Mouse (Mus musculus): ENCODE measurements around the gene Pdia4. TPM values are rescaled to one million over a fixed set of nuclear protein-coding genes. Genes with fewer than 3 reads are reported as not detected.

Gene Pdia4
- polyA plus RNA-seq, 1 experiment, result not detected

Other genes with a start within 250 kb of the Pdia4 start
- not detected in 2 replicates for gene Ezh2, start 218.1 kb downstream of the Pdia4 start, polyA plus RNA-seq (2012; ENCODE audit: insufficient read depth, insufficient read length, low replicate concordance, missing spikeins)
- gene Zfp786, start 17.4 kb upstream of the Pdia4 start, polyA plus RNA-seq (2012; ENCODE audit: insufficient read depth, insufficient read length, low replicate concordance, missing spikeins), result not detected in 2 replicates
- not detected in 2 replicates for gene Zfp398, start 22.2 kb upstream of the Pdia4 start, polyA plus RNA-seq (2012; ENCODE audit: insufficient read depth, insufficient read length, low replicate concordance, missing spikeins)
- gene Zfp282, start 63.8 kb upstream of the Pdia4 start, polyA plus RNA-seq (2012; ENCODE audit: insufficient read depth, insufficient read length, low replicate concordance, missing spikeins), result not detected in 2 replicates
- gene Zfp212, start 107.0 kb upstream of the Pdia4 start, polyA plus RNA-seq (2012; ENCODE audit: insufficient read depth, insufficient read length, low replicate concordance, missing spikeins), result not detected in 2 replicates
- gene Zfp956, start 140.0 kb upstream of the Pdia4 start, polyA plus RNA-seq (2012; ENCODE audit: insufficient read depth, insufficient read length, low replicate concordance, missing spikeins), result not detected in 2 replicates
- gene Zfp777, start 235.5 kb upstream of the Pdia4 start, polyA plus RNA-seq (2012; ENCODE audit: insufficient read depth, insufficient read length, low replicate concordance, missing spikeins), result not detected in 2 replicates

Measured in olfactory bulb, adult 2 months (tissue).